ENCODE assay signal across 15 mouse cellular contexts in the genomic region with DNA sequence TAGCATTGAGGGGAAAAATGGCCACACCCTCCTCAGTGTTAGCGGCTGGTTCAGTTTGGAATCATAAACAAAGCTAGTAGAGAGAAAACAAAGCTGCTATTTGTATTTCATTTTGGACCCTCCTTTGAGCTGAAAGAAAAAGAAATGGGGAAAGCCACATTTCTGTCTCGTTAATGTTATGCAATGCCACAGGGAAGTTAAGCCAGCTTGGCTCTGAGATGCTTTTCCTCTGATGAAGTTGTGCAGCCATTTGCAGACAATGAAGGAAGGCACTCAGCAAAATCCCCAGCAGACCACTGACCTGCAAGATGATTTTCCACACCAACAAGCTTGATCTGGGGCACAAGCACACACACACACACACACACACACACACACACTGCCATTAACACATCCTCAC. TPM values are rescaled to one million over a fixed set of nuclear protein-coding genes. Genes with fewer than 3 reads are reported as not detected.
DNase-seq lines count a peak whose midpoint lies in the region; ATAC-seq and TF ChIP-seq lines count a peak whose summit lies in the region.
"Had no signal": no experiment of that assay in that cellular context is flagged by ENCODE, and none has a peak within 500 bp of the region (broad histone marks: within the 10 kb centered on the region; RNA-seq: fewer than 3 reads in every experiment).

No protein-coding gene starts in this region.

- no peak for TF ChIP-seq CTCF in midbrain, postnatal 0 days (IDR thresholded peaks at IDR 0.05)

- H3K9me3 ChIP-seq in forebrain, embryonic 10.5 days, result no peaks in the 10 kb centered on the region
- H3K9me3 ChIP-seq in forebrain, embryonic 15.5 days, result no peaks in the 10 kb centered on the region
- H3K9me3 ChIP-seq in midbrain, embryonic 10.5 days (replicated peaks), result no peaks in the 10 kb centered on the region
- H3K9me3 ChIP-seq in midbrain, postnatal 0 days (ENCODE audit: low read length), result no peaks in the 10 kb centered on the region
- H3K9me3 ChIP-seq in embryonic facial prominence, embryonic 14.5 days (ENCODE audit: control insufficient read depth, low read length), result no peaks in the 10 kb centered on the region
- H3K9me3 ChIP-seq in stomach, embryonic 15.5 days, result no peaks in the 10 kb centered on the region
- H3K9me3 ChIP-seq: G1E; heart, embryonic 15.5 days; liver, embryonic 15.5 days had no signal

- no peak overlapping the region for H3K4me2 ChIP-seq in forebrain, embryonic 15.5 days (replicated peaks)
- H3K4me2 ChIP-seq in midbrain, postnatal 0 days (ENCODE audit: low read depth, low read length, poor library complexity, severe bottlenecking), result no peak overlapping the region
- no peak overlapping the region for H3K4me2 ChIP-seq in embryonic facial prominence, embryonic 14.5 days (ENCODE audit: low read depth, low read length)
- H3K4me2 ChIP-seq in stomach, embryonic 15.5 days, result no peak overlapping the region
- H3K4me2 ChIP-seq: heart, embryonic 15.5 days; liver, embryonic 15.5 days had no signal

- peaks cover 32% of the 10 kb centered on the region for H3K4me1 ChIP-seq in forebrain, embryonic 10.5 days
- H3K4me1 ChIP-seq in forebrain, embryonic 15.5 days, result no peaks in the 10 kb centered on the region
- H3K4me1 ChIP-seq in midbrain, embryonic 10.5 days, result peaks cover 14% of the 10 kb centered on the region
- H3K4me1 ChIP-seq in midbrain, postnatal 0 days (ENCODE audit: insufficient read depth, low read length), result 0 out of 2 replicates have a peak, but pooled peaks cover 3% of the 10 kb centered on the region
- H3K4me1 ChIP-seq in embryonic facial prominence, embryonic 14.5 days (ENCODE audit: control insufficient read depth, insufficient read depth, low read length), result peaks cover 8% of the 10 kb centered on the region; the same call in 1 of the 2 replicates
- H3K4me1 ChIP-seq in stomach, embryonic 15.5 days, result peaks cover 9% of the 10 kb centered on the region; the same call in 1 of the 2 replicates

- intact Hi-C loops in left cerebral cortex, postnatal 4 days (cut with DNase I), result loop anchor here (5.0 kb wide), 1 partner anchor 147 kb away; no protein-coding TSS in a partner anchor

- H3K36me3 ChIP-seq in forebrain, embryonic 10.5 days (replicated peaks), result no peaks in the 10 kb centered on the region
- H3K36me3 ChIP-seq in forebrain, embryonic 15.5 days, result no peaks in the 10 kb centered on the region
- no peaks in the 10 kb centered on the region for H3K36me3 ChIP-seq in midbrain, embryonic 10.5 days
- no peaks in the 10 kb centered on the region for H3K36me3 ChIP-seq in midbrain, postnatal 0 days (ENCODE audit: insufficient read depth, low read length)
- H3K36me3 ChIP-seq in embryonic facial prominence, embryonic 14.5 days (ENCODE audit: control insufficient read depth, insufficient read depth, low read length), result no peaks in the 10 kb centered on the region
- no peaks in the 10 kb centered on the region for H3K36me3 ChIP-seq in stomach, embryonic 15.5 days
- H3K36me3 ChIP-seq: G1E; heart, embryonic 15.5 days; liver, embryonic 15.5 days had no signal

- WGBS in forebrain, embryonic 10.5 days, result 46% methylated on average over 2 of the region's 2 CpGs
- WGBS in forebrain, embryonic 15.5 days, result 24% methylated on average over 2 of the region's 2 CpGs
- 52% methylated on average over 2 of the region's 2 CpGs for WGBS in midbrain, embryonic 10.5 days
- WGBS in midbrain, postnatal 0 days, result 38% methylated on average over 2 of the region's 2 CpGs
- 32% methylated on average over 2 of the region's 2 CpGs for WGBS in embryonic facial prominence, embryonic 14.5 days
- WGBS in stomach, embryonic 15.5 days, result 32% methylated on average over 2 of the region's 2 CpGs

- no peak overlapping the region for H3K4me3 ChIP-seq in forebrain, embryonic 10.5 days
- no peak overlapping the region for H3K4me3 ChIP-seq in forebrain, embryonic 15.5 days
- no peak overlapping the region for H3K4me3 ChIP-seq in midbrain, embryonic 10.5 days
- no peak overlapping the region for H3K4me3 ChIP-seq in midbrain, postnatal 0 days (ENCODE audit: low read depth, low read length)
- no peak overlapping the region for H3K4me3 ChIP-seq in embryonic facial prominence, embryonic 14.5 days (ENCODE audit: low read depth, low read length)
- H3K4me3 ChIP-seq in stomach, embryonic 15.5 days (replicated peaks), result no peak overlapping the region
- H3K4me3 ChIP-seq: erythroblast, embryonic 14.5 days; heart, embryonic 15.5 days; liver, embryonic 15.5 days had no signal

- no peak for ATAC-seq in forebrain, embryonic 15.5 days (replicated peaks)
- ATAC-seq in midbrain, postnatal 0 days (ENCODE audit: low FRiP score), result no peak
- no peak for ATAC-seq in embryonic facial prominence, embryonic 14.5 days (ENCODE audit: low read depth)
- ATAC-seq in stomach, embryonic 15.5 days (ENCODE audit: insufficient read depth, low FRiP score, low read depth), result no peak
- ATAC-seq: hindbrain, postnatal 0 days had no signal

- H3K27me3 ChIP-seq in forebrain, embryonic 10.5 days (ENCODE audit: poor library complexity, severe bottlenecking), result no peaks in the 10 kb centered on the region
- no peaks in the 10 kb centered on the region for H3K27me3 ChIP-seq in forebrain, embryonic 15.5 days
- H3K27me3 ChIP-seq in midbrain, embryonic 10.5 days (ENCODE audit: low read depth, poor library complexity, severe bottlenecking), result no peaks in the 10 kb centered on the region
- no peaks in the 10 kb centered on the region for H3K27me3 ChIP-seq in midbrain, postnatal 0 days (ENCODE audit: insufficient read depth, low read length)
- H3K27me3 ChIP-seq in embryonic facial prominence, embryonic 14.5 days (replicated peaks; ENCODE audit: control insufficient read depth, insufficient read depth, low read length), result no peaks in the 10 kb centered on the region
- H3K27me3 ChIP-seq in stomach, embryonic 15.5 days (replicated peaks), result no peaks in the 10 kb centered on the region
- H3K27me3 ChIP-seq: heart, embryonic 15.5 days; liver, embryonic 15.5 days had no signal

- DNase-seq in forebrain, embryonic 10.5 days (ENCODE audit: extremely low spot score, low spot score), result peak; percentile 8
- DNase-seq in midbrain, embryonic 10.5 days (ENCODE audit: low spot score), result peak; percentile 5
- no peak for DNase-seq in midbrain, postnatal 0 days (ENCODE audit: low spot score)
- no peak for DNase-seq in embryonic facial prominence, embryonic 14.5 days (ENCODE audit: low spot score)
- DNase-seq in cerebellum, adult 9-10 months, result no peak
- DNase-seq in left cerebral cortex, postnatal 4 days, result no peak
- DNase-seq: cerebellum, adult 18-20 months; right cerebral cortex, adult 18-20 months had no signal

- no peak overlapping the region for H3K9ac ChIP-seq in forebrain, embryonic 15.5 days (replicated peaks)
- H3K9ac ChIP-seq in midbrain, postnatal 0 days (replicated peaks; ENCODE audit: low read length, poor library complexity, severe bottlenecking), result no peak overlapping the region
- H3K9ac ChIP-seq in embryonic facial prominence, embryonic 14.5 days (ENCODE audit: low read depth, low read length), result no peak overlapping the region
- no peak overlapping the region for H3K9ac ChIP-seq in stomach, embryonic 15.5 days
- H3K9ac ChIP-seq: heart, embryonic 15.5 days; liver, embryonic 15.5 days had no signal

- H3K27ac ChIP-seq in forebrain, embryonic 10.5 days, result no peak overlapping the region
- H3K27ac ChIP-seq in forebrain, embryonic 15.5 days (replicated peaks), result no peak overlapping the region
- no peak overlapping the region for H3K27ac ChIP-seq in midbrain, embryonic 10.5 days (replicated peaks)
- no peak overlapping the region for H3K27ac ChIP-seq in midbrain, postnatal 0 days (ENCODE audit: low read depth, low read length)
- H3K27ac ChIP-seq in embryonic facial prominence, embryonic 14.5 days (replicated peaks; ENCODE audit: low read depth, low read length), result 0 out of 2 replicates have a peak overlapping the region, but pooled peaks have one; percentile 13
- H3K27ac ChIP-seq in stomach, embryonic 15.5 days, result peak overlapping the region; percentile 53; the same call in 1 of the 2 replicates
- H3K27ac ChIP-seq: heart, embryonic 15.5 days; hindbrain, postnatal 0 days had no signal

RNA-seq across cellular contexts. Expression of a gene that starts 2.9 kb away (rescaled TPM):
- polyA plus RNA-seq in forebrain, embryonic 10.5 days (2016; fragmentation: Nextera tagmentation; extraction: Ambion mirVana), result 165 and 168 TPM in 2 replicates
- 87.5 and 90.8 TPM in 2 replicates for polyA plus RNA-seq in forebrain, embryonic 15.5 days (2015; fragmentation: Nextera tagmentation; extraction: Ambion mirVana)
- 163 and 168 TPM in 2 replicates for polyA plus RNA-seq in midbrain, embryonic 10.5 days (2016; fragmentation: Nextera tagmentation; extraction: Ambion mirVana)
- 54.1 and 77.5 TPM in 2 replicates for total RNA-seq in midbrain, postnatal 0 days (2014; rRNA removed)
- 43.1 and 45.4 TPM in 2 replicates for polyA plus RNA-seq in midbrain, postnatal 0 days (2015; fragmentation: Nextera tagmentation; extraction: Ambion mirVana)
- 86.4 and 95.1 TPM in 2 replicates for polyA plus RNA-seq in embryonic facial prominence, embryonic 14.5 days (2014; fragmentation: Nextera tagmentation; extraction: Ambion mirVana)
- polyA plus RNA-seq in stomach, embryonic 15.5 days (2015; fragmentation: Nextera tagmentation; extraction: Ambion mirVana), result 79.7 and 87.3 TPM in 2 replicates
- 10 to 100 TPM; 36.6 to 45.4 TPM for total RNA-seq in left cerebral cortex, postnatal 4 days (2021)

Comparison
In these comparisons a context has a peak if more than half of its experiments do, and no peak if none do; other contexts are left out.
1. DNase-seq: peak in forebrain, embryonic 10.5 days (single experiment) and midbrain, embryonic 10.5 days (single experiment); none in midbrain, postnatal 0 days (single experiment), embryonic facial prominence, embryonic 14.5 days (single experiment), cerebellum, adult 9-10 months (single experiment) and left cerebral cortex, postnatal 4 days (single experiment).
2. H3K27ac ChIP-seq: peak in embryonic facial prominence, embryonic 14.5 days (single experiment) and stomach, embryonic 15.5 days (single experiment); none in forebrain, embryonic 10.5 days (single experiment), forebrain, embryonic 15.5 days (single experiment), midbrain, embryonic 10.5 days (single experiment) and midbrain, postnatal 0 days (single experiment).